Mouse (Mus musculus): ENCODE results near the gene Zfp574.
"Not testable (repeated sequence)": the region's sequence is repeated elsewhere in the genome, so short reads cannot be mapped to it uniquely, and the experiment has no call there.

- not testable (repeated sequence) for TF ChIP-seq POLR2A (IDR thresholded peaks at IDR 0.05; ENCODE audit: borderline replicate concordance, control insufficient read depth, low read depth, low read length); CTCF (IDR thresholded peaks at IDR 0.05; ENCODE audit: control insufficient read depth, insufficient read depth, low read length)
Observed at GRCm38 (mm10) chr7:25044599-25044998, 27.8 kb upstream of the Zfp574 start.

Measured in bone marrow, adult 2 months (tissue).